Mouse (Mus musculus) forebrain, postnatal 0 days (tissue): ENCODE results near the gene Pecam1. TPM values are rescaled to one million over a fixed set of nuclear protein-coding genes. Genes with fewer than 3 reads are reported as not detected.
A peak's percentile ranks its signal among the peaks of the same experiment; 100 is the strongest.

Experiments
- ATAC-seq: fragments of 200-750 bp; cut with Nextera tagmentation; 2 replicates; pipeline ENCODE4 v1.8.0; 2017; ENCODE audit warnings: mild to moderate bottlenecking, moderate library complexity
- DNase-seq: peaks from one replicate; pipeline ENCODE4 v3.0.0-alpha.2; 2015
- H3K27ac ChIP-seq: fragments of 300-500 bp; sonication (generic); 2 replicates; pipeline ENCODE4 v1.5.1; 2014; ENCODE audit warnings: low read depth, mild to moderate bottlenecking, antibody characterized with exemption, low read length, moderate library complexity, mixed read lengths
- H3K27me3 ChIP-seq: fragments of 300-500 bp; sonication (generic); 2 replicates; pipeline ENCODE4 v1.6.1; 2014; ENCODE audit warnings: mild to moderate bottlenecking, low read length, mixed read lengths; ENCODE audit not compliant: insufficient read depth
- H3K36me3 ChIP-seq: fragments of 300-500 bp; sonication (generic); 2 replicates; pipeline ENCODE4 v1.6.1; 2014; ENCODE audit warnings: mild to moderate bottlenecking, moderate library complexity; ENCODE audit not compliant: insufficient read depth
- H3K4me1 ChIP-seq: fragments of 300-500 bp; sonication (generic); 2 replicates; pipeline ENCODE4 v1.6.1; 2014; ENCODE audit warnings: antibody characterized with exemption; ENCODE audit not compliant: insufficient read depth
- H3K4me2 ChIP-seq: fragments of 300-500 bp; sonication (generic); 2 replicates; pipeline ENCODE4 v1.6.1; 2014; ENCODE audit warnings: low read depth, mild to moderate bottlenecking, moderate library complexity
- H3K4me3 ChIP-seq: fragments of 300-500 bp; sonication (generic); 2 replicates; pipeline ENCODE4 v1.5.1; 2014; ENCODE audit warnings: low read depth, low read length, mixed read lengths
- H3K9ac ChIP-seq: fragments of 300-500 bp; sonication (generic); 2 replicates; pipeline ENCODE4 v1.6.1; 2014; ENCODE audit warnings: mild to moderate bottlenecking
- H3K9me3 ChIP-seq: fragments of 300-500 bp; sonication (generic); 2 replicates; pipeline ENCODE4 v1.6.1; 2016; ENCODE audit warnings: low read length
- CTCF ChIP-seq: sonication (generic); IDR thresholded peaks from 2 replicates; pipeline ENCODE4 v1.5.1; 2016; ENCODE audit warnings: antibody characterized with exemption, control low read depth, low read depth
- WGBS: fragments of 180-500 bp; shearing (Covaris S2); extraction: QIAGEN DNeasy Blood & Tissue Kit; methylation state at CpG from one replicate; pipeline ENCODE4 v1.1.7; 2014; 5-methylcytosine and 5-hydroxymethylcytosine counted together
- polyA plus RNA-seq: library from polyadenylated mRNA; unstranded; fragments of >200 nt; fragmentation: Nextera tagmentation; extraction: Ambion mirVana; gene quantifications from 2 replicates; pipeline ENCODE4 v1.2.1, GENCODE M21; 2015
- total RNA-seq: library from RNA; depleted of rRNA; stranded (reverse); fragments of >200 nt; gene quantifications from 2 replicates; pipeline ENCODE4 v1.2.3, GENCODE M21; 2014

Pecam1 gene
- total and polyA plus RNA-seq, 2 experiments from 2014 or later: 10.6 to 22.4 TPM

DNA sequence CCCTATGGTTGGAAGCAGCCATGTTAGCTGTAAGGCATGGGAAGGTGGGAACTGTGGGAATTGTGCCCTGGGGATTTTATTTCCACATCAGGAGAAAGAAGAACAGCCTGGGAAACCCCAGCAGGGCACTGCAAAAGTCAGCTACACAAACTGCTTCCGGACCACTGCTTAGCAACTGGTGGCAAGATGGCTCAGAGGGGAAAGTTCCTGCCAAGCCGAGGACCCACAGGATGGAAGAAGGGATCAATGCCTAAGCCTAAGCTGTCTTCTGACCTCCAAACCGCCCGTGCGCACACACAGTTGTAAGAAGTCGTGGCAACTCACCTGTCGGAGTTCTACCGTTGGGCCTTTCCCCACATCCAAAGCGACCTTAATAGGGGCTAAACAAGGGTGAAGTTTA is 22.6 kb upstream of the Pecam1 start:
- DNase-seq (no peak), ATAC-seq (no peak)
- 89% methylated on average over 9 of the region's 9 CpGs for WGBS
- Histone ChIP-seq H3K9ac (no peak overlapping the region), H3K4me1 (0 out of 2 replicates have a peak, but pooled peaks cover 2% of the 10 kb centered on the region), H3K4me2 (no peak overlapping the region), H3K36me3 (peaks cover 50% of the 10 kb centered on the region), H3K9me3 (no peaks in the 10 kb centered on the region), H3K27ac (no peak overlapping the region), H3K4me3 (no peak overlapping the region), H3K27me3 (no peaks in the 10 kb centered on the region)
- TF ChIP-seq CTCF: no peak

GRCm38 (mm10) chr11:106770195-106770974 is 20.0 kb upstream of the Pecam1 start:
- Histone ChIP-seq H3K4me3 (no peak overlapping the region), H3K36me3 (peaks cover 56% of the 10 kb centered on the region), H3K4me2 (no peak overlapping the region), H3K27me3 (no peaks in the 10 kb centered on the region), H3K4me1 (no peaks in the 10 kb centered on the region), H3K27ac (no peak overlapping the region), H3K9me3 (no peaks in the 10 kb centered on the region), H3K9ac (no peak overlapping the region)
- peak; percentile 70 for TF ChIP-seq CTCF
- no peak for ATAC-seq
- peak; percentile 48 for DNase-seq
- WGBS: 94% methylated on average over 9 of the region's 9 CpGs

- WGBS: 96% methylated on average over 4 of the region's 4 CpGs
- H3K9me3 ChIP-seq: no peaks in the 10 kb centered on the region
- H3K27me3 ChIP-seq: no peaks in the 10 kb centered on the region
- no peak for DNase-seq
- no peak overlapping the region for H3K4me2 ChIP-seq
- H3K4me1 ChIP-seq: no peaks in the 10 kb centered on the region
- no peak overlapping the region for H3K27ac ChIP-seq
- H3K9ac ChIP-seq: no peak overlapping the region
- ATAC-seq: no peak
- H3K36me3 ChIP-seq: peaks cover 31% of the 10 kb centered on the region
- 0 out of 2 replicates have a peak, but pooled peaks have one; percentile 6 for TF ChIP-seq CTCF
- no peak overlapping the region for H3K4me3 ChIP-seq
Measured at GRCm38 (mm10) chr11:106767516-106767915, 17.1 kb upstream of the Pecam1 start.

DNA sequence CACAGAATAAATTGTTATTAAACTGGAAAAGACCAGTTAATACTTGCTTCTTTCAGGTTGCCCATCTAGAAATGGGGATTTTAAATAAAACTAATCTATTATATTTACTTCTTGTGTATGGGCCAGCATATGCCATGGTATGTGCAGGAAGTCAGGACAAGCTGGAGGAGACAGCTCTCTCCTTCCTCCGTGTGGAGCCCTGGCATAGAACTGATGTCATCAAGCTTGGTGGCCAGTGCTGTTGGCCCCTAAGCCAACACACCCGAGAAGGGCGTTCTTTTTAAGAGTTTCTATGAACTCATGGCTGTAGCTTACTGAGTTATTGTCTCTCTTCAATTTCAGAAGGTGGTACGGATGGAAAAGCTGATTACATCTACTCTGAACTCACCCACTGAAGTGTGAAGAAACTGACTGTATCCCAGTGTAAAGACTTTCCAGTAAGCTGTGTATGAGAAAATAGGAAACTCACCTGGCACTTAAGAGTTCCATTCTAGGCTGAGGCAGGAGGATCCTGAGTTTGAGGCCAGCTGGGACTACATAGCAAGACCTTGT is 16.3 kb upstream of the Pecam1 start:
- no peak for TF ChIP-seq CTCF

GRCm38 (mm10) chr11:106762800-106763185 is 12.4 kb upstream of the Pecam1 start:
- DNase-seq: no peak
- H3K9me3 ChIP-seq: no peaks in the 10 kb centered on the region
- H3K9ac ChIP-seq: no peak overlapping the region
- peaks cover 9% of the 10 kb centered on the region for H3K36me3 ChIP-seq
- no peak overlapping the region for H3K4me3 ChIP-seq
- ATAC-seq: no peak
- H3K27me3 ChIP-seq: no peaks in the 10 kb centered on the region
- WGBS: 80% methylated on average over 9 of the region's 9 CpGs
- H3K27ac ChIP-seq: no peak overlapping the region
- H3K4me1 ChIP-seq: no peaks in the 10 kb centered on the region
- H3K4me2 ChIP-seq: no peak overlapping the region
- no peak for TF ChIP-seq CTCF

More for the DNA sequence above, 16.3 kb upstream of the Pecam1 start:
- Histone ChIP-seq H3K27ac (no peak overlapping the region), H3K4me1 (no peaks in the 10 kb centered on the region), H3K9ac (no peak overlapping the region), H3K9me3 (no peaks in the 10 kb centered on the region), H3K4me2 (no peak overlapping the region), H3K4me3 (no peak overlapping the region), H3K36me3 (peaks cover 25% of the 10 kb centered on the region), H3K27me3 (no peaks in the 10 kb centered on the region)
- DNase-seq (no peak), ATAC-seq (no peak)
- 92% methylated on average over 4 of the region's 4 CpGs for WGBS

- Histone ChIP-seq H3K27ac (no peak overlapping the region), H3K36me3 (peaks cover 8% of the 10 kb centered on the region), H3K4me2 (no peak overlapping the region), H3K9ac (no peak overlapping the region), H3K27me3 (no peaks in the 10 kb centered on the region), H3K4me3 (no peak overlapping the region), H3K4me1 (no peaks in the 10 kb centered on the region), H3K9me3 (no peaks in the 10 kb centered on the region)
- no peak for TF ChIP-seq CTCF
- WGBS: 72% methylated on average over 5 of the region's 5 CpGs
- DNase-seq (no peak), ATAC-seq (no peak)
Measured at GRCm38 (mm10) chr11:106762139-106762799, 11.8 kb upstream of the Pecam1 start.

DNA sequence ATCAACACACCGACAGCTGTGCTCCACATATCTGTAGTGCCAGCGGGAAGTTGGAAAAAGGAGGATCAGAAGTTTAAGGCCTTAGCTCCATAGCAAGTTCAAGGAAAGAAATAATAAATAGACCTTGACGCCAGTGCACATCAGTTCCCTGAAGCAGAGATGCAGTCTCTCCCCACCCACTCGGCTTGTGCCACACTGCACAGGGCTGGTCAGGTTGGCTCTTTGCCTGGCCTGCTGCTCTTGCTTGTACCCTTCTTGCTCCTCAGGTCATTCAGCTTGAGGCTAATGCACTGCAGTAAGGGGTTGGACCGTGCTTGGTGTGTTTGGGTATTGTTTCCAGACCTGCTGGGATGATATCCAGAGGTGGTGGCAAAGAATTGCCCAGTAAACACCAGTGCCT is 10.1 kb upstream of the Pecam1 start:
- no peak overlapping the region for H3K4me2 ChIP-seq
- ATAC-seq: no peak
- no peaks in the 10 kb centered on the region for H3K9me3 ChIP-seq
- H3K4me3 ChIP-seq: no peak overlapping the region
- H3K4me1 ChIP-seq: no peaks in the 10 kb centered on the region
- 89% methylated on average over 5 of the region's 5 CpGs for WGBS
- no peak overlapping the region for H3K27ac ChIP-seq
- no peak for TF ChIP-seq CTCF
- H3K36me3 ChIP-seq: no peaks in the 10 kb centered on the region; the same call in 1 of the 2 replicates
- H3K9ac ChIP-seq: no peak overlapping the region
- DNase-seq: no peak
- no peaks in the 10 kb centered on the region for H3K27me3 ChIP-seq
